Mouse (Mus musculus): Measurements from ENCODE around the gene Arhgap28. TPM values are rescaled to one million over a fixed set of nuclear protein-coding genes. Genes with fewer than 3 reads are reported as not detected.
"Not testable (repeated sequence)": the region's sequence is repeated elsewhere in the genome, so short reads cannot be mapped to it uniquely, and the experiment has no call there.

The Arhgap28 gene
- polyA plus RNA-seq, 1 experiment = 0.28 TPM

- Histone ChIP-seq H3K27ac (ENCODE audit: insufficient read depth, low read length) (no peak overlapping the region), H3K4me1 (ENCODE audit: control insufficient read depth, insufficient read depth, low read length) (no peaks in the 10 kb centered on the region), H3K27me3 (ENCODE audit: control insufficient read depth, insufficient read depth, low read length) (no peaks in the 10 kb centered on the region), H3K4me3 (replicated peaks; ENCODE audit: insufficient read depth, low read depth, low read length) (no peak overlapping the region)
- 60% methylated on average over 9 of the region's 9 CpGs for WGBS
- TF ChIP-seq POLR2A (IDR thresholded peaks at IDR 0.05; ENCODE audit: borderline replicate concordance, insufficient read depth, low read length) (no peak), CTCF (IDR thresholded peaks at IDR 0.05; ENCODE audit: borderline replicate concordance, insufficient read depth, low read depth, low read length) (no peak)
- no peak for DNase-seq
These were observed 137.9 kb downstream of the Arhgap28 start for GRCm38 (mm10) chr17:67866026-67866425.

- WGBS = 68% methylated on average over 3 of the region's 3 CpGs
- TF ChIP-seq POLR2A (IDR thresholded peaks at IDR 0.05; ENCODE audit: borderline replicate concordance, insufficient read depth, low read length) (no peak), CTCF (IDR thresholded peaks at IDR 0.05; ENCODE audit: borderline replicate concordance, insufficient read depth, low read depth, low read length) (no peak)
- H3K27ac ChIP-seq (ENCODE audit: insufficient read depth, low read length) = no peak overlapping the region
These were observed 139.0 kb downstream of the Arhgap28 start for GRCm38 (mm10) chr17:67864912-67865311.

GRCm38 (mm10) chr17:67864363-67864762 lies 139.6 kb downstream of the Arhgap28 start:
- no peaks in the 10 kb centered on the region for H3K27me3 ChIP-seq (ENCODE audit: control insufficient read depth, insufficient read depth, low read length)
- 88% methylated on average over 10 of the region's 10 CpGs for WGBS
- no peaks in the 10 kb centered on the region for H3K4me1 ChIP-seq (ENCODE audit: control insufficient read depth, insufficient read depth, low read length)
- no peak overlapping the region for H3K4me3 ChIP-seq (replicated peaks; ENCODE audit: insufficient read depth, low read depth, low read length)
- H3K27ac ChIP-seq (ENCODE audit: insufficient read depth, low read length) = no peak overlapping the region
- no peak for DNase-seq
- no peak for TF ChIP-seq POLR2A (IDR thresholded peaks at IDR 0.05; ENCODE audit: borderline replicate concordance, insufficient read depth, low read length)
- no peak for TF ChIP-seq CTCF (IDR thresholded peaks at IDR 0.05; ENCODE audit: borderline replicate concordance, insufficient read depth, low read depth, low read length)

More at GRCm38 (mm10) chr17:67864912-67865311, 139.0 kb downstream of the Arhgap28 start:
- Histone ChIP-seq H3K4me3 (replicated peaks; ENCODE audit: insufficient read depth, low read depth, low read length) (no peak overlapping the region), H3K4me1 (ENCODE audit: control insufficient read depth, insufficient read depth, low read length) (no peaks in the 10 kb centered on the region), H3K27me3 (ENCODE audit: control insufficient read depth, insufficient read depth, low read length) (no peaks in the 10 kb centered on the region)
- DNase-seq = no peak

GRCm38 (mm10) chr17:67861744-67862535 lies 142.0 kb downstream of the Arhgap28 start:
- WGBS = 55% methylated on average over 16 of the region's 16 CpGs
- H3K27me3 ChIP-seq (ENCODE audit: control insufficient read depth, insufficient read depth, low read length) = no peaks in the 10 kb centered on the region
- H3K4me1 ChIP-seq (ENCODE audit: control insufficient read depth, insufficient read depth, low read length) = no peaks in the 10 kb centered on the region
- peak; percentile 96 for TF ChIP-seq CTCF (IDR thresholded peaks at IDR 0.05; ENCODE audit: borderline replicate concordance, insufficient read depth, low read depth, low read length)
- TF ChIP-seq POLR2A (IDR thresholded peaks at IDR 0.05; ENCODE audit: borderline replicate concordance, insufficient read depth, low read length) = no peak
- DNase-seq = peak; percentile 54 to 64
- no peak overlapping the region for H3K4me3 ChIP-seq (replicated peaks; ENCODE audit: insufficient read depth, low read depth, low read length)
- no peak overlapping the region for H3K27ac ChIP-seq (ENCODE audit: insufficient read depth, low read length)

- Histone ChIP-seq H3K27ac (ENCODE audit: insufficient read depth, low read length) (no peak overlapping the region), H3K27me3 (ENCODE audit: control insufficient read depth, insufficient read depth, low read length) (no peaks in the 10 kb centered on the region), H3K4me3 (replicated peaks; ENCODE audit: insufficient read depth, low read depth, low read length) (no peak overlapping the region), H3K4me1 (ENCODE audit: control insufficient read depth, insufficient read depth, low read length) (no peaks in the 10 kb centered on the region)
- DNase-seq = no peak
- 20% methylated on average over 10 of the region's 10 CpGs for WGBS
- TF ChIP-seq CTCF (IDR thresholded peaks at IDR 0.05; ENCODE audit: borderline replicate concordance, insufficient read depth, low read depth, low read length) = no peak
- TF ChIP-seq POLR2A (IDR thresholded peaks at IDR 0.05; ENCODE audit: borderline replicate concordance, insufficient read depth, low read length) = no peak
These were observed 142.8 kb downstream of the Arhgap28 start for GRCm38 (mm10) chr17:67861080-67861630.

GRCm38 (mm10) chr17:67841494-67841893 lies 162.4 kb downstream of the Arhgap28 start:
- H3K27ac ChIP-seq (ENCODE audit: insufficient read depth, low read length); H3K4me1 ChIP-seq (ENCODE audit: control insufficient read depth, insufficient read depth, low read length); H3K27me3 ChIP-seq (ENCODE audit: control insufficient read depth, insufficient read depth, low read length); H3K4me3 ChIP-seq (replicated peaks; ENCODE audit: insufficient read depth, low read depth, low read length); DNase-seq: not testable (repeated sequence)
- WGBS = 97% methylated on average over 2 of the region's 2 CpGs

GRCm38 (mm10) chr17:67838948-67839347 lies 165.0 kb downstream of the Arhgap28 start:
- WGBS = 83% methylated on average over 13 of the region's 13 CpGs

More at GRCm38 (mm10) chr17:67838948-67839347, 165.0 kb downstream of the Arhgap28 start:
- DNase-seq = no peak
- Histone ChIP-seq H3K27ac (ENCODE audit: insufficient read depth, low read length) (no peak overlapping the region), H3K27me3 (ENCODE audit: control insufficient read depth, insufficient read depth, low read length) (no peaks in the 10 kb centered on the region), H3K4me1 (ENCODE audit: control insufficient read depth, insufficient read depth, low read length) (no peaks in the 10 kb centered on the region), H3K4me3 (replicated peaks; ENCODE audit: insufficient read depth, low read depth, low read length) (no peak overlapping the region)
- no peak for TF ChIP-seq POLR2A (IDR thresholded peaks at IDR 0.05; ENCODE audit: borderline replicate concordance, insufficient read depth, low read length)
- TF ChIP-seq CTCF (IDR thresholded peaks at IDR 0.05; ENCODE audit: borderline replicate concordance, insufficient read depth, low read depth, low read length) = no peak

Measured in cerebellum, adult 2 months (tissue).